Mouse (Mus musculus) adrenal gland, adult 2 months (tissue): ENCODE measurements around the gene Mfsd4a. TPM values are rescaled to one million over a fixed set of nuclear protein-coding genes. Genes with fewer than 3 reads are reported as not detected.

Source experiments
- DNase-seq: peaks from one replicate; pipeline ENCODE4 v3.0.0; 2021
- polyA plus RNA-seq: library from polyadenylated mRNA; depleted of rRNA; stranded (reverse); fragments of >200 nt; gene quantifications from 2 replicates; pipeline ENCODE4 v1.2.3, GENCODE M21; 2012; rRNA removed
- total RNA-seq, 2 experiments: library from RNA; stranded (reverse); gene quantifications; 2 replicates each; pipeline ENCODE4 v1.2.3; 2021

Mfsd4a gene
- total and polyA plus RNA-seq, 3 experiments = 18.7 to 106 (median 32.0) TPM

DNA sequence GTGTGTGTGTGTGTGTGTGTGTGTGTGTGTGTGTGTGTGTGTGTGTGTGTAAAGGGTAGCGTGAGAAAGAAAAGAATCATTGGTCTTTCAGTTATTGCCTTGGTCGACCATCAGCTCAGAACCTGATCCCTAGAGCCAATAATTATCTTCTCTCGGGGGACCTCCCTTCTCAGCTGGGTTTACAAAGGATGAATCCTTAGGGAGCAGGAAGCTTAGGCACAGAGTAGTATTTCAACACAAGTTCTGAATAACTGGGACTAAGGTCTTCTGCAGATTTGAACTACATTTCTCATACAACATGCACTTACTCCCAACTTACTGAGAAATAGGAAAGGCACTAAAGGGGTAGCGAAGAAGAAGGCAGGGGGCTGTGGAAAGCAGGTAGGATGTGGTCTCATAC lies 78.4 kb downstream of the Mfsd4a start:
- DNase-seq = no peak

DNA sequence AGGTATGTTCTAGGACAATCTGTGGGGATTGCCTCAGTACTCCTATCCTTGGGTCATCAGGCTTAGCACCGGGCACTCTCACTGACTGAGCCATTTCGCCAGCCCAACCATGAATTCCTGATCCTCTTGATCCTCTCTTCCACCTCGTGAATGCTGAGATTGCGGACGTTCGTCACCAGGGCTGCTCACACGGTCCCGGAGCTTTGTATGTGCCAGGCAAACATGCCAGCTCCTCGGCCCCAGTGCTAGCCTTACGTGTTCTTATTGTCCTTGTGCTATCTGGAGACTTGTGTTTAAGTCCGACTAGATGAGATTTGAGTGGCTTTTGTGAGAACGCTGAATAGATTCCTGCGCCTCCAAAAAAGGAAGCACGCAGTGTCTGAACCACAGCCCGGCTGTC lies 80.4 kb downstream of the Mfsd4a start:
- DNase-seq = no peak

DNA sequence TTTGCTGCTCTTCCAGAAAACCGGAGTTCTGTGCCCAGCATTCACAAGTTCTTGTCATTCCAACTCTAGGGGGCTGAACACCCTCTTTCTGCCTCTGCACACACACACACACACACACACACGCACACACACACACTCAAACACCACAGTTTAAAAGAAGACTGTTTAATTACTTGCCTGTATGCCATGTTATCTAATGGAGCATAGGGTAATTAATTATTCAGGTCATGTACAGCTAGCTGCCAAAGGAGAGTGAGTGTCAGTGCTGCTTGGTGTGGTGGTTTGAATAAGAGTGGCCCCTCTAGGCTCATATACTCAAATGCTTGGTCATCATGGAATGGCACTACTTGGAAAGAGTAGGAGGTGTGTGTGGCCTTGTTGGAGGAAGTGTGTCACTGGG lies 84.1 kb downstream of the Mfsd4a start:
- DNase-seq = no peak

DNA sequence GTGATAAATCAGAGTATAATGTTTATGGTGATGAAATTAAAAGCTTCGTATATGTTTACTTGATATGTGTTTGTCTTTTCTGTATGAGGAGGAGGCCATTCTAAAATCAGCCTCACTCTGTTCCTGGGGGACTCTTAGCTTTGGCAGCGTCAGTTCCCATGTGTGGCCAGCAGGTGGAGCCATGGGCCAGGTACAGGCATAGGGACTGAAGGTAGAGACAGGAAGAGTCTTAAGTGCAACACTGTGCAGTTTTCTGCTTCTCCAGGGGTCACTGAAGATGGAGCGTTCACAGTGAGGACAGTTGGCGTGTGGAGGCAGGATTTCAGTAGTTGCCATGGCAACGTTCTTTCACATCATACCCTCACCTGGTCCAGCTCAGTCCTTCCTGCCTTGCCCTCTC lies 85.0 kb downstream of the Mfsd4a start:
- DNase-seq = peak; percentile 83

DNA sequence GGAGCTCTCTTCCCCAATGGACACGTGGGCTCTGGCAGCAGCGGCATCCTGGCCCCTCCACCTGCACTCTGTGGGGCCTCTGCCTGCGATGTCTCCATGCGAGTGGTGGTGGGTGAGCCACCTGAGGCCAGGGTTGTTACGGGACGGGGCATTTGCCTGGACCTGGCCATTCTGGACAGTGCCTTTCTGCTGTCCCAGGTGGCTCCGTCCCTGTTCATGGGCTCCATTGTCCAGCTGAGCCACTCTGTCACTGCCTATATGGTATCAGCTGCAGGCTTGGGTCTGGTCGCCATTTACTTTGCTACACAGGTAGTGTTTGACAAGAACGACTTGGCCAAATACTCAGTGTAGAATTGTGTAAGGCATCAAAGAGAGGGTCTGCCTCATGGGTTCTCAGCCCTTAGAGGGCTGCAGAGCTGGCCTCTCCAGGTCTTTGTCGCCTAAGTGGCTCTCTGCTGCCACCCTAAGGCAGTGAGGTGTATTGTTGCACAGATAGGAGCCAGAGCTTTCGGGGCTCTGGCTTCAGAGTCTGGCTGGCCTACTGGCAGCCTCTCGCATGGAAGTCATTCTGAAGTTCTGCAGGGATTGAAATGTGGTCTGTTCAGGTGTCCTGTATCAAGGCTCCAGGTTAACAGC lies 86.4 kb downstream of the Mfsd4a start:
- DNase-seq = peak; percentile 84

DNA sequence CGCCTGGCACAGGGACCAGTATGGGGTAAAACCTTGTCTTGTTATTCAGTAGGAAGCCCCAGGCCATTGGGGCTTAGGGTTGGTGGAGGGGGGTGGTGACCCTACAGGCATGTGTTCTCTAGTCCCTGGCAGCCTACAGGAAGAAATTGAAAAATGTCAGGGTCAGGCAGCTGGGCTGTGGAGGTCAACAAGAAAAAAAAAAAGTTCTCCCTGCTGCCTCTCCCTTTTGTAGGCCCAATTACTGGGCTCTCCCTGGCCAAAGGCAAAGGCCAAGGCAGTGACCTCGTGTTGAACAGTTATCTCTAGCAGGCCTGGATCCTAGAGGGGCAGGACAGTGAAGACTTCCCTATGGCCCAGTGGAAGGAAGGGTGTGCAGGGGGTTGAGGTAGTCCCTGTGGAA lies 87.4 kb downstream of the Mfsd4a start:
- DNase-seq = peak; percentile 85

DNA sequence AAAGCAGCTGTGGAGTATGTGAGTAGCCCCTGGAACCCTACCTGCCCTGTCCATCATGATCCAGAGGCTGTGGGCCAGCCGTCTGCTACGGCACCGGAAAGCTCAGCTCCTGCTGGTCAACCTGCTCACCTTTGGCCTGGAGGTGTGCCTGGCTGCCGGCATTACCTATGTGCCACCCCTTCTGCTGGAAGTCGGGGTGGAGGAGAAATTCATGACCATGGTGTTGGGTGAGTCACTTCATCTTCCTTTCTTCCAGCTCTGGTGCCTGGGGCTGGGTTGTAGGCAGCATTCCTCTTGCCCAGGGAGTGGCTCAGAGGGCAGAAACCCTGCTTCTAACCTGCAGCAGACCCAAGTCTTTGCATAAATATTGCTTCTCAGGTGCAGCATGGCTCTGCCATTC lies 91.0 kb downstream of the Mfsd4a start:
- no peak for DNase-seq

DNA sequence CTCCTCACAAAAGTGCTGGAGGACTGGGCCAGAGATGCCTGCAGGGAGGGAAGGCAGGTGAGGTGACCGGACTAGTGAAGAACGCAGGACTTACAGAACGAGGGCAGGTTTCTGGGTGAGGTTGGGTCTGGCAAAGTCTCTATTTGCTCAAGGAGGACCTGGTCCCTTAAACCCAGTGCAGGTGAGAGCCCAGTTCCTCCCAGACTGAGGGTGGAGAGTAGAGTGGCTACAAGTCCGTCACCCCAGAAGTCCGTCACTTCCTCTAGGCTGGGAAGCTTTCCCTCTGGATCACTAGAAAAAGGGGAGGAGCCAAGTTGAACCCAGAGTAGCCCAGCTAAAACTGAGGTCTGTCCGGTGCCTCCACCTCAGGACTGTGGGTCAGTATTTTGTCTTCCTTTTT lies 93.9 kb downstream of the Mfsd4a start:
- no peak for DNase-seq

Other genes with a start within 250 kb of the Mfsd4a start
- gene Slc41a1, start 240.6 kb downstream of the Mfsd4a start, total RNA-seq = 10 to 100 TPM; 48.8 to 49.6 TPM
- gene Slc41a1, start 240.6 kb downstream of the Mfsd4a start, polyA plus RNA-seq = 94.1 and 107 TPM in 2 replicates
- gene Rab29, start 200.8 kb downstream of the Mfsd4a start, total RNA-seq = 10 to 100 TPM; 15.1 to 28.7 TPM
- 18.7 and 24.3 TPM in 2 replicates for gene Rab29, start 200.8 kb downstream of the Mfsd4a start, polyA plus RNA-seq
- gene Nucks1, start 157.5 kb downstream of the Mfsd4a start, total RNA-seq = 100 to 1,000 TPM; 111 to 139 TPM
- 3.2 and 4.2 TPM in 2 replicates for gene Nucks1, start 157.5 kb downstream of the Mfsd4a start, polyA plus RNA-seq
- gene Slc45a3, start 105.1 kb downstream of the Mfsd4a start, total RNA-seq = 10 to 100 TPM; 15.5 to 25.5 TPM
- gene Slc45a3, start 105.1 kb downstream of the Mfsd4a start, polyA plus RNA-seq = 23.7 and 35.0 TPM in 2 replicates
- gene Elk4, start 60.5 kb downstream of the Mfsd4a start, total RNA-seq = 10 to 100 TPM; 78.1 to 82.8 TPM
- gene Elk4, start 60.5 kb downstream of the Mfsd4a start, polyA plus RNA-seq = 17.0 and 18.0 TPM in 2 replicates
- 10 to 100 TPM; 14.9 to 22.5 TPM for gene Cdk18, start 71.6 kb upstream of the Mfsd4a start, total RNA-seq
- gene Cdk18, start 71.6 kb upstream of the Mfsd4a start, polyA plus RNA-seq = 36.3 and 42.5 TPM in 2 replicates
- gene Lemd1, start 123.4 kb upstream of the Mfsd4a start, total RNA-seq = under 1 TPM in 1 of 2 experiments, not detected in 1; 0.41 TPM
- gene Lemd1, start 123.4 kb upstream of the Mfsd4a start, polyA plus RNA-seq = 0.19 and 0.20 TPM in 2 replicates
- under 1 TPM; 0.10 to 0.12 TPM for gene AC124108.1, start 123.4 kb upstream of the Mfsd4a start, total RNA-seq
- 0.03 and 0.09 TPM in 2 replicates for gene AC124108.1, start 123.4 kb upstream of the Mfsd4a start, polyA plus RNA-seq
- not detected for gene Gm10188, start 161.7 kb upstream of the Mfsd4a start, total RNA-seq
- not detected in 2 replicates for gene Gm10188, start 161.7 kb upstream of the Mfsd4a start, polyA plus RNA-seq
- gene Klhdc8a, start 230.6 kb upstream of the Mfsd4a start, total RNA-seq = 100 to 1,000 TPM in 1 of 2 experiments, 10 to 100 TPM in 1; 98.4 to 272 TPM
- 162 and 163 TPM in 2 replicates for gene Klhdc8a, start 230.6 kb upstream of the Mfsd4a start, polyA plus RNA-seq
- gene Nuak2, start 248.1 kb upstream of the Mfsd4a start, total RNA-seq = 1 to 10 TPM; 4.7 TPM
- gene Nuak2, start 248.1 kb upstream of the Mfsd4a start, polyA plus RNA-seq = 2.8 and 2.9 TPM in 2 replicates